Mouse (Mus musculus) stomach, embryonic 15.5 days (tissue): ENCODE measurements around the gene Gper1. TPM values are rescaled to one million over a fixed set of nuclear protein-coding genes. Genes with fewer than 3 reads are reported as not detected.

ENCODE experiments used
- ATAC-seq: fragments of 200-750 bp; cut with Nextera tagmentation; 2 replicates; pipeline ENCODE4 v1.8.0; 2017; ENCODE audit warnings: low read depth, moderate number of reproducible peaks, moderate TSS enrichment; ENCODE audit not compliant: insufficient read depth, low FRiP score
- H3K27ac ChIP-seq: fragments of 300-500 bp; sonication (generic); 2 replicates; pipeline ENCODE4 v1.5.1; 2015; ENCODE audit warnings: mild to moderate bottlenecking, inconsistent platforms
- H3K27me3 ChIP-seq: fragments of 300-500 bp; sonication (generic); replicated peaks from 2 replicates; pipeline ENCODE4 v1.6.1; 2015; ENCODE audit warnings: inconsistent platforms
- H3K36me3 ChIP-seq: fragments of 300-500 bp; sonication (generic); 2 replicates; pipeline ENCODE4 v1.6.1; 2015; ENCODE audit warnings: inconsistent platforms
- H3K4me1 ChIP-seq: fragments of 300-500 bp; sonication (generic); 2 replicates; pipeline ENCODE4 v1.6.1; 2015; ENCODE audit warnings: inconsistent platforms
- H3K4me2 ChIP-seq: fragments of 300-500 bp; sonication (generic); 2 replicates; pipeline ENCODE4 v1.6.1; 2015; ENCODE audit warnings: mild to moderate bottlenecking, inconsistent platforms
- H3K4me3 ChIP-seq: fragments of 300-500 bp; sonication (generic); replicated peaks from 2 replicates; pipeline ENCODE4 v1.5.1; 2015; ENCODE audit warnings: inconsistent platforms
- H3K9ac ChIP-seq: fragments of 300-500 bp; sonication (generic); 2 replicates; pipeline ENCODE4 v1.6.1; 2015; ENCODE audit warnings: inconsistent platforms
- H3K9me3 ChIP-seq: fragments of 300-500 bp; sonication (generic); 2 replicates; pipeline ENCODE4 v1.6.1; 2016; ENCODE audit warnings: inconsistent platforms
- WGBS: fragments of 180-500 bp; shearing (Covaris S2); methylation state at CpG from one replicate; pipeline ENCODE4 v1.1.7; 2015; 5-methylcytosine and 5-hydroxymethylcytosine counted together
- polyA plus RNA-seq: library from polyadenylated mRNA; unstranded; fragments of >200 nt; fragmentation: Nextera tagmentation; extraction: Ambion mirVana; gene quantifications from 2 replicates; pipeline ENCODE4 v1.2.1, GENCODE M21; 2015

Gene Gper1
- 2.0 and 2.7 TPM in 2 replicates for polyA plus RNA-seq

- 51% methylated on average over 21 of the region's 21 CpGs for WGBS
- H3K27me3 ChIP-seq = no peaks in the 10 kb centered on the region
- no peak within 1 kb of the TSS for H3K27ac ChIP-seq
- peaks cover 14% of the 10 kb centered on the region for H3K4me1 ChIP-seq
- H3K9ac ChIP-seq = no peak within 1 kb of the TSS
- H3K4me3 ChIP-seq = peak within 1 kb of the TSS; percentile 23
- ATAC-seq = peak; percentile 45; the same call in 1 of the 2 replicates
- no peaks in the 10 kb centered on the region for H3K9me3 ChIP-seq
- H3K4me2 ChIP-seq = peak within 1 kb of the TSS; percentile 45
- no peaks in the 10 kb centered on the region for H3K36me3 ChIP-seq
Measured at GRCm38 (mm10) chr5:139423026-139423865, at the start of gene Gper1. Gene Gper1, plus strand, starts transcription at chr5:139423151.

GRCm38 (mm10) chr5:139373889-139374444 lies 49.0 kb upstream of the Gper1 start:
- peaks cover 43% of the 10 kb centered on the region for H3K4me1 ChIP-seq

DNA sequence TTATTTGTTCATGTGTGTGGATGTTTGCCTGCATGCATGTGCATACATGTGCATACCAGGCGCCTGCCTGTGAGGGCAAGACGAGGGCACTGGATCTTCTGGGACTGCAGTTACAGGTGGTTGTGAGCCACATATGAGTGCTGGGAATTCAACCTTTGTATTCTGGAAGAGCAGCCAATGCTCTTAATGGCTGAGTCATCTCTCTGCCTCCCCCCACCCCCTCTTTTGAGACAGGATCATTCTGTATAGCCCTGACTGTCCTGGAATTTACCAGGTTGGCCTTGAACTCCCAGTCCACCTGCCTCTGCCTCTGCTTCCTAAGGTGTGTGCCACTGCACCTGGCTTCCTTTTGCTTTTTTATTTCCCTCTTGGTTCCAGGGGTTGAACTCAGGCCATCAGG lies 48.1 kb upstream of the Gper1 start:
- WGBS = 72% methylated on average over 2 of the region's 2 CpGs
- Histone ChIP-seq H3K36me3 (no peaks in the 10 kb centered on the region), H3K4me2 (no peak overlapping the region), H3K9ac (no peak overlapping the region), H3K9me3 (no peaks in the 10 kb centered on the region), H3K4me3 (no peak overlapping the region), H3K27me3 (no peaks in the 10 kb centered on the region), H3K27ac (no peak overlapping the region), H3K4me1 (peaks cover 52% of the 10 kb centered on the region)
- no peak for ATAC-seq

More at GRCm38 (mm10) chr5:139373889-139374444, 49.0 kb upstream of the Gper1 start:
- no peak overlapping the region for H3K27ac ChIP-seq
- WGBS = 74% methylated on average over 6 of the region's 6 CpGs
- H3K4me3 ChIP-seq = no peak overlapping the region
- H3K9ac ChIP-seq = no peak overlapping the region
- no peaks in the 10 kb centered on the region for H3K36me3 ChIP-seq
- no peak overlapping the region for H3K4me2 ChIP-seq
- no peaks in the 10 kb centered on the region for H3K9me3 ChIP-seq
- no peak for ATAC-seq
- no peaks in the 10 kb centered on the region for H3K27me3 ChIP-seq

GRCm38 (mm10) chr5:139377468-139378270 lies 45.3 kb upstream of the Gper1 start, which contains the start of gene Gpr146:
Gene Gpr146, plus strand, starts transcription at chr5:139377697.
- Histone ChIP-seq H3K27ac (peak within 1 kb of the TSS; percentile 79), H3K9me3 (no peaks in the 10 kb centered on the region), H3K9ac (no peak within 1 kb of the TSS), H3K4me3 (no peak within 1 kb of the TSS), H3K36me3 (no peaks in the 10 kb centered on the region), H3K27me3 (no peaks in the 10 kb centered on the region), H3K4me1 (peaks cover 55% of the 10 kb centered on the region), H3K4me2 (no peak within 1 kb of the TSS)
- ATAC-seq = no peak
- whole genome bisulfite sequencing = 53% methylated on average over 18 of the region's 18 CpGs

DNA sequence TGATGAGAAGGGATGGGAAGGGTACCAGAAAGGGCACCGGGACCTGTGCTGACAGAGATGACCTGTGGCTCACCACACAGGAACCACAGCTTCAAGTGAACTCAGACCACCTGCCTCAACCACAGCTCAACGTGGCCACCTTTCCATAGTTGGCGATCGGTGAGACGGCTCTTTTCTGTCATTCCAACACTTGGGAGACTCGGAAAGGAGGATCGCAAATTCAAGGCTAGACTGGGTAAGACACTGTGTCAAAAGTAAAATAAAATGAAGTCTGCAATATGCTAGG lies 44.7 kb upstream of the Gper1 start:
- Histone ChIP-seq H3K4me1 (peaks cover 51% of the 10 kb centered on the region), H3K4me3 (no peak overlapping the region), H3K27ac (peak overlapping the region; percentile 72; the same call in 1 of the 2 replicates), H3K36me3 (no peaks in the 10 kb centered on the region), H3K9me3 (no peaks in the 10 kb centered on the region), H3K4me2 (no peak overlapping the region), H3K9ac (no peak overlapping the region), H3K27me3 (no peaks in the 10 kb centered on the region)
- ATAC-seq = no peak
- 78% methylated on average over 7 of the region's 7 CpGs for WGBS

DNA sequence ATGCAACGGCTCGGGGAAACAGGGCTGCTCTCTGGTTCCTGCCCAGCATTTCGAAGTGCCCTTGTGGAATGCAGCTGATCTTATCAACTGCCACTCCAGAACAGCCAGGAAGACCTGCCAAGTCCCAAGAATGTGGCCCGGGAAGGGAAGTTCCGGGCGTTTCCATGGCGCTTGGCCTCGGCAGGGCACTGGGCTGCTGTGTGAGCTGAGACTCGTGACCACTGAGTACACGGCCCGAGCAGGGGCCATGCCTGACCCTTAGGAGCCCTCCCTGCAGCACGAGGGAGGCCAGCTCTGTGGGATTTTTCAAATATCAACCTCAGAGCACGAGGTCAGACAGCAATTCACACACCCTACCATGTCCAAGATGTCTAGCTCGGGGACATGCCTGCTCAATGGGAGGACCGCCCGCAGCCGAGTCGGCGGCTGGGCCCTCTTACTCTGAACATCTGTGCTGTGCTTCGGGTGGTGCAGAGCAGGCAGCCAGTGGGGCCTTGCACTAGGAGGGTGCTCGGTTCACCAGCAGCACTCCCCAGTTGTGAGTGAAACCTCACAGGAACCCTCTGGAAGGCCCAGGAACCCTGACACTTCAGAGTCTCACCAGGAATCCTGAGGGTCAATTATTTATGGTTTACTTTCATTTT lies 43.8 kb upstream of the Gper1 start:
- WGBS = 38% methylated on average over 21 of the region's 21 CpGs
- H3K4me3 ChIP-seq = no peak overlapping the region
- H3K9ac ChIP-seq = no peak overlapping the region
- H3K36me3 ChIP-seq = no peaks in the 10 kb centered on the region
- no peaks in the 10 kb centered on the region for H3K9me3 ChIP-seq
- peak; percentile 12; the same call in 1 of the 2 replicates for ATAC-seq
- H3K27me3 ChIP-seq = no peaks in the 10 kb centered on the region
- H3K4me2 ChIP-seq = peak overlapping the region; percentile 12; the same call in 1 of the 2 replicates
- peaks cover 49% of the 10 kb centered on the region for H3K4me1 ChIP-seq
- peak overlapping the region; percentile 79 for H3K27ac ChIP-seq

DNA sequence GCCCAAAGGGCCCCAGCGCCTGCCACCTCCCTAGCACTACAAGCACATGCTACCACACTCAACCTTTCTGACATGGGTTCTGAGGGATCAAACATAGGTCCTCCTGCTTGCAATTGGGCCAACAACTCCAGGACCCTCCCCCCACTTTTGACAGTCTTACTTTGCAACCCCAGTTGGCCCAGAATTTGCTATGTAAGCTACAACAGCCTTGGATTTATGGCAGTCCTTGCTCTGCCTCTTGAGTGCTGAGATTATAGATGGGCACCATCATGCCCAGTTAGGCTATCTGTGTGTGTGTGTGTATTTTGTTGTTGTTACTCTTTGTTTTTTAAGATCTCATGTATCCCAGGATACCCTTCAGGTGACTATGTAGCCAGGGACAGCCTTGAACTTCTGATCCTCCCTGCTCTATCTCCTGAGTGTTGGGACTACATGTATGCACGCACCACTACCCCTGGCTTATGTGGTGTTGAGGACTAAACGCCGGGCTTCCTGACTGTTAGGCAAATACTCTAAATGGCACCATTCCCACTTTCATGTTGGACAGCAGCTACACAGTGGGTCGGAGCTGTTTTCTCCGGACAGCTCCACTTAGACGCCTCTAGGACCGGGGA lies 43.1 kb upstream of the Gper1 start:
- Histone ChIP-seq H3K27me3 (no peaks in the 10 kb centered on the region), H3K27ac (peak overlapping the region; percentile 79), H3K9ac (no peak overlapping the region), H3K36me3 (no peaks in the 10 kb centered on the region), H3K4me2 (peak overlapping the region; percentile 93), H3K4me1 (peaks cover 47% of the 10 kb centered on the region), H3K9me3 (no peaks in the 10 kb centered on the region), H3K4me3 (peak overlapping the region; percentile 65)
- peak; percentile 5; the same call in 1 of the 2 replicates for ATAC-seq
- WGBS = 17% methylated on average over 8 of the region's 8 CpGs

- 2% methylated on average over 71 of the region's 73 CpGs for WGBS
- Histone ChIP-seq H3K4me1 (peaks cover 47% of the 10 kb centered on the region), H3K9me3 (no peaks in the 10 kb centered on the region), H3K27me3 (no peaks in the 10 kb centered on the region), H3K4me3 (peak overlapping the region; percentile 65), H3K36me3 (no peaks in the 10 kb centered on the region), H3K9ac (peak overlapping the region; percentile 47), H3K4me2 (peak overlapping the region; percentile 93), H3K27ac (peak overlapping the region; percentile 79)
- peak; percentile 81 for ATAC-seq
Measured at GRCm38 (mm10) chr5:139380385-139381248, 42.3 kb upstream of the Gper1 start.

- Histone ChIP-seq H3K4me1 (peaks cover 43% of the 10 kb centered on the region), H3K27ac (peak overlapping the region; percentile 64), H3K9ac (no peak overlapping the region), H3K4me2 (peak overlapping the region; percentile 5; the same call in 1 of the 2 replicates), H3K4me3 (0 out of 2 replicates have a peak overlapping the region, but pooled peaks have one; percentile 3), H3K36me3 (no peaks in the 10 kb centered on the region), H3K27me3 (no peaks in the 10 kb centered on the region), H3K9me3 (no peaks in the 10 kb centered on the region)
- WGBS = 74% methylated on average over 18 of the region's 18 CpGs
- ATAC-seq = peak; percentile 33; the same call in 1 of the 2 replicates
Measured at GRCm38 (mm10) chr5:139381586-139382513, 41.1 kb upstream of the Gper1 start.

DNA sequence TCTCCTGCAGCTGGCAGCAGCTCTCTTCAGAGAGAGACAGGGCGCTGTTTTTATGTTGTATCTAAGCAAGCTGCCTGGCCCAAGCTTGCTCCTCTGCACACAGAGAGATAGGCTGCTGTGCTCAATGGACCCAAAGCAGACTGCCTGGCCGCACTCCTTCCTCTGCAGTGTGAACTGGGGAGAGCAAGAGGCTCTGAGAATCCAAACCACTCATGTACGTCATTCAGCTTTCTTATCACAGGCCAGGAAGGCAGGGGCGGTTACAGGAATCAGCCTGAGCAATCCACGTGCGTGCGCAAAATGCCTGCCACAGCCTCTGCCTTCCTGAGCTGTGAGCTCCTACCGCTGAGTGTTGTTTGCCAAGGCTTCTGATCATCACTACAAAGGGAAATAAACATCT lies 40.2 kb upstream of the Gper1 start:
- H3K9ac ChIP-seq = no peak overlapping the region
- peak overlapping the region; percentile 64 for H3K27ac ChIP-seq
- H3K9me3 ChIP-seq = no peaks in the 10 kb centered on the region
- no peaks in the 10 kb centered on the region for H3K27me3 ChIP-seq
- 65% methylated on average over 8 of the region's 8 CpGs for WGBS
- no peaks in the 10 kb centered on the region for H3K36me3 ChIP-seq
- H3K4me1 ChIP-seq = peaks cover 41% of the 10 kb centered on the region
- no peak overlapping the region for H3K4me3 ChIP-seq
- 0 out of 2 replicates have a peak overlapping the region, but pooled peaks have one; percentile 5 for H3K4me2 ChIP-seq
- peak; percentile 36; the same call in 1 of the 2 replicates for ATAC-seq
